Mouse (Mus musculus): ENCODE results near the gene Ctnna3. TPM values are rescaled to one million over a fixed set of nuclear protein-coding genes. Genes with fewer than 3 reads are reported as not detected.

Gene Ctnna3
- total and polyA plus RNA-seq, 2 experiments: 0.09 TPM; not detected in 1

DNA sequence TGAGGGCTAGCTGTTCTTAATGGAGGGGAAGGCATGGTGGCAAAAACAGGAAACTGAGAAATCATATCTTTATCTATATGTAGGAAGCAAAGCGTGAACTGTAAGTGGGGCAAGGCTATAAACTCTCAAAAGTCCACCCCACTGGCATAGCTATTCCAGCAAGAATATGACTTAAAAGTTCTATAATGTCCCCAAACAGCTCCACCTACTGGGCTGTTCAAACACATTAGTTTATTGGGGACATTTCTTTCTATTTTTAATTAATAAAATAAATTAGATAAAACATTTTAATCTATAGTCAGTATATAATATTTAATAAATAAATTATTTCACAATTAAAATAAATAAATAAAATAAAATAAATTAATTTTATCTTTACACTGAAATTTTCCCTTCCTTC, 845.2 kb downstream of the Ctnna3 start:
- Histone ChIP-seq H3K4me1 (ENCODE audit: control insufficient read depth, insufficient read depth, low read length) (no peaks in the 10 kb centered on the region), H3K27me3 (ENCODE audit: control insufficient read depth, insufficient read depth, low read length) (no peaks in the 10 kb centered on the region), H3K79me2 (ENCODE audit: control insufficient read depth, insufficient read depth, low read length) (no peaks in the 10 kb centered on the region), H3K9ac (ENCODE audit: low read depth, low read length) (no peak overlapping the region), H3K4me3 (ENCODE audit: insufficient read depth, low read depth, low read length) (no peak overlapping the region), H3K36me3 (ENCODE audit: control insufficient read depth, insufficient read depth, low read length) (no peaks in the 10 kb centered on the region), H3K27ac (replicated peaks; ENCODE audit: insufficient read depth, low read depth, low read length) (no peak overlapping the region)
- 52% methylated on average over 1 of the region's 1 CpGs for WGBS
- TF ChIP-seq POLR2A (IDR thresholded peaks at IDR 0.05; ENCODE audit: extremely low read depth, insufficient read depth, low read length): no peak
- DNase-seq (ENCODE audit: extremely low read depth, low read depth, low spot score): peak; percentile 6

DNA sequence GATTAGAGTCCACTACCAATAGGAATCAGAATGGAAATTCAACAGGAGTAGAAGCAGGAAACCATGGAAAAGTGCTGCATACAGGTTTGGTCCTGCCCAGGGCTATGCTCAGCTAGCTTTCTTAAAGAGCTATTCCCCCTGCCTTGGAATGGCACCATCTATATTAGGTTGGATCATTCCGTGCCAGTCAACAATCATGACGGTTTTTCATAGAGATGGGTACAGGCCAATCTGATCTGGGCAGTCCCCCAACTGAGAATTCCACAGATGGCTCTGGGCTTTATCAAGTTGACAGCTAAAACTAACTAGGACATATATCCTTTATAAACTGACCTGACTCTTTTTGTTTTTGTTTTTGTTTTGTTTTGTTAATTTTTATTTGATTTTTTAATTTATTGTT, 848.9 kb downstream of the Ctnna3 start:
- WGBS: 83% methylated on average over 2 of the region's 2 CpGs
- Histone ChIP-seq H3K4me1 (ENCODE audit: control insufficient read depth, insufficient read depth, low read length) (no peaks in the 10 kb centered on the region), H3K9ac (ENCODE audit: low read depth, low read length) (no peak overlapping the region), H3K27me3 (ENCODE audit: control insufficient read depth, insufficient read depth, low read length) (no peaks in the 10 kb centered on the region), H3K36me3 (ENCODE audit: control insufficient read depth, insufficient read depth, low read length) (no peaks in the 10 kb centered on the region), H3K27ac (replicated peaks; ENCODE audit: insufficient read depth, low read depth, low read length) (no peak overlapping the region), H3K4me3 (ENCODE audit: insufficient read depth, low read depth, low read length) (no peak overlapping the region), H3K79me2 (ENCODE audit: control insufficient read depth, insufficient read depth, low read length) (no peaks in the 10 kb centered on the region)
- TF ChIP-seq CTCF (IDR thresholded peaks at IDR 0.05; ENCODE audit: low read depth, low read length) (no peak), POLR2A (IDR thresholded peaks at IDR 0.05; ENCODE audit: extremely low read depth, insufficient read depth, low read length) (no peak)
- DNase-seq (ENCODE audit: extremely low read depth, low read depth, low spot score): no peak

DNA sequence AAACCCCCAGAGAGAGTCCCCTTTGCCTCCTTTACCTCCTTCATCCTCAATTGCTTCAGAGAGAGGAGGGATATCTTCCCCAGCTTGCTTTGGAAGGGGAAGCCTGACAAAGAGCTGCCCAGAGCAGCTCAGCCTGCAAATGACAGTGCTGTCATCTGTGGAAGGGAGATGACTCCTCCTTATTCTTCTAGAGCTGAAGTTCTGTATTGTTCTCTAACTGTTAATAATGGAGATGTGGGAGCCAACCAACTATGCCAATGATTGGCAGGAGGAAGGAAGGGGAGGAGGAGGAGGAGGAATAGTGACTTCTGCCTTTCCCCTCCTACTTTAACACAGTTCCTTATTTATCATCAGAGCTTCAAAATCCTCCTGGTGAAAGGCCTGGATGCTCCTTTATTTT, 875.9 kb downstream of the Ctnna3 start:
- H3K9ac ChIP-seq (ENCODE audit: low read depth, low read length): no peak overlapping the region
- TF ChIP-seq POLR2A (IDR thresholded peaks at IDR 0.05; ENCODE audit: extremely low read depth, insufficient read depth, low read length) (no peak), CTCF (IDR thresholded peaks at IDR 0.05; ENCODE audit: low read depth, low read length) (no peak)
- DNase-seq (ENCODE audit: extremely low read depth, low read depth, low spot score): no peak
- H3K79me2 ChIP-seq (ENCODE audit: control insufficient read depth, insufficient read depth, low read length): no peaks in the 10 kb centered on the region
- H3K36me3 ChIP-seq (ENCODE audit: control insufficient read depth, insufficient read depth, low read length): no peaks in the 10 kb centered on the region
- no peak overlapping the region for H3K27ac ChIP-seq (replicated peaks; ENCODE audit: insufficient read depth, low read depth, low read length)
- H3K4me3 ChIP-seq (ENCODE audit: insufficient read depth, low read depth, low read length): no peak overlapping the region
- no peaks in the 10 kb centered on the region for H3K4me1 ChIP-seq (ENCODE audit: control insufficient read depth, insufficient read depth, low read length)
- H3K27me3 ChIP-seq (ENCODE audit: control insufficient read depth, insufficient read depth, low read length): no peaks in the 10 kb centered on the region

DNA sequence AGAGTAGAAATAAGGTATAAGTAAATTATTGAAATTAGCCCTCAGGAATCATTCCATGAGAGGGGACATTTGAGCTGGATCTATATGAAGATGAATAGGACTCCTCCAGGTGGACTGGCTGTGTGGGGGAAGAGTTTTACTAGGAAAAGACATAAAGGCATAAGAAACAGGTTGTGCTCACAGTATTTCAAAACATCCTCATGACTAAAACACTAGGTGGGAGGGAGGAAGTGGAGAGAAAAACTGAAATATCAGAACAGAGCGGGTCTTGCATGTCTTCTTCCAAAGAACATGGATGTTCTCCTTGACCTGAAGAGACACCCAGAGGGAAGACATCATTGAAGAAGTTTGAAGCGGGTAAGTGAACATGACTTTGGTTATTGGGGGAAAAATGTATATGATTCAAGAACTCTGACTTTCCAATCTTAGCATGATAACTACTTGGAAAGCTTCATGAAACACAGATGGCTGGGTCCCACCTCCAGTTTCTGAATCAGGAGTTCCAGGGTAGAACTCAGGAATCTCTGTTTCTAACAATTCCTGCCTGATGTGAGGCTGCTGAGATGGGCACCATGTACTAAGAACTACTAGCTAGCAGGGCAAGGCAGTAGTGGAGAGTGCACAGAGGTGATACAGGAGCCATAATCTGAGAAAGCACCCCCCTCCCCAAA, 881.9 kb downstream of the Ctnna3 start:
- DNase-seq (ENCODE audit: extremely low read depth, low read depth, low spot score): no peak
- Histone ChIP-seq H3K27ac (replicated peaks; ENCODE audit: insufficient read depth, low read depth, low read length) (no peak overlapping the region), H3K4me1 (ENCODE audit: control insufficient read depth, insufficient read depth, low read length) (no peaks in the 10 kb centered on the region), H3K27me3 (ENCODE audit: control insufficient read depth, insufficient read depth, low read length) (no peaks in the 10 kb centered on the region), H3K9ac (ENCODE audit: low read depth, low read length) (no peak overlapping the region), H3K36me3 (ENCODE audit: control insufficient read depth, insufficient read depth, low read length) (no peaks in the 10 kb centered on the region), H3K79me2 (ENCODE audit: control insufficient read depth, insufficient read depth, low read length) (no peaks in the 10 kb centered on the region), H3K4me3 (ENCODE audit: insufficient read depth, low read depth, low read length) (no peak overlapping the region)
- WGBS: 69% methylated on average over 2 of the region's 2 CpGs
- TF ChIP-seq CTCF (IDR thresholded peaks at IDR 0.05; ENCODE audit: low read depth, low read length) (no peak), POLR2A (IDR thresholded peaks at IDR 0.05; ENCODE audit: extremely low read depth, insufficient read depth, low read length) (no peak)

DNA sequence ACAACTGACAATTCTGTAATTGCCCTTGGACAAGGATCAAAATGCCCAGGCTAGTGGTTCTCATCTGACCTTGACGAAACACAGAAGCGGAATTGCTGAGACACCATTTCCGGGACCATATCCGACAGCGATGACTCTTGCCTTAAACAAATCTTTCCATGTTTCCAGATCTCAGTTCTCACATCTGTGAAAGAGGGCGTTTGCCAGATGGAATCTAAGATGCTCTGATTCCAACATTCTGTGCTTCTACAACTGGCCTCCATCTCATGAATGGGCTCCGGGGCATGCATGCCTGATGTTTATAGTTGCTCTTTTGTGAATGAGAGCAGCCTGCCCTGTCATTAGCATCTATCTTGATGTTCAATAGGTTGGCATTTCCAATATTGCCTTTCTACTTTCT, 890.4 kb downstream of the Ctnna3 start:
- no peak for DNase-seq (ENCODE audit: extremely low read depth, low read depth, low spot score)
- Histone ChIP-seq H3K79me2 (ENCODE audit: control insufficient read depth, insufficient read depth, low read length) (no peaks in the 10 kb centered on the region), H3K27ac (replicated peaks; ENCODE audit: insufficient read depth, low read depth, low read length) (no peak overlapping the region), H3K4me1 (ENCODE audit: control insufficient read depth, insufficient read depth, low read length) (no peaks in the 10 kb centered on the region), H3K4me3 (ENCODE audit: insufficient read depth, low read depth, low read length) (no peak overlapping the region), H3K27me3 (ENCODE audit: control insufficient read depth, insufficient read depth, low read length) (no peaks in the 10 kb centered on the region), H3K36me3 (ENCODE audit: control insufficient read depth, insufficient read depth, low read length) (no peaks in the 10 kb centered on the region), H3K9ac (ENCODE audit: low read depth, low read length) (no peak overlapping the region)
- TF ChIP-seq CTCF (IDR thresholded peaks at IDR 0.05; ENCODE audit: low read depth, low read length) (no peak), POLR2A (IDR thresholded peaks at IDR 0.05; ENCODE audit: extremely low read depth, insufficient read depth, low read length) (no peak)
- whole genome bisulfite sequencing: 84% methylated on average over 7 of the region's 7 CpGs

DNA sequence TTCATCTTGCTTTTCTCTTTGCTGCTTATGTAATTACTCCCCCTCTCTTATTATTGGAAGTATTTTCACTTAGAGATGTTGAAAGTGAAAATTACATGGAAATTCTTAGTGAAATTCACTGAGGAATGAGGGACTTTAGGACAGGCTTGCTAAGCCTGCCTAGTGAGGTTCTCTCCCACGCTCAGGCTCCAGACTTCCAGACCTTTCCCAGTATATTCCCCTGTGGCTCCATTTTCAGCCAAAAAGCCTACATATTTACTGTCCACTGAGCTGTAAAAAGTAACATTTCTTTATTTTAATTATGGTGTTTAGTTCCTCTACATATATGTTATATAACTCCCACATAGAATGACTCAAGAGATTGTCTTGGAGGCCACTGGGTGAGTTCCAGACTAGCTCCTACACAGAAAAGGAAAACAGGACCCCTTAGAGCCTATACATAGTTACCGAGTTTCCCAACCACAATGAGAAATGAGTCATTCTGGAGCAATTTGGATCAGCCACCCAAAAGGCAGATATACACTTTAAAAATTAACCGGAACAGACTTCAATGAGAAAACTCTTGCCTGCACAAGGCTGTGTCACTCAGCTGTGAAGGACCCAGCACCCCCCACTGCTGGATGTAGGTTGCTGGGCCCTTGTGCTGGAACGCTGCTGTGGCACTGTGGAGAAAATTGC, 912.9 kb downstream of the Ctnna3 start:
- H3K9ac ChIP-seq (ENCODE audit: low read depth, low read length): no peak overlapping the region
- no peaks in the 10 kb centered on the region for H3K79me2 ChIP-seq (ENCODE audit: control insufficient read depth, insufficient read depth, low read length)
- no peak overlapping the region for H3K4me3 ChIP-seq (ENCODE audit: insufficient read depth, low read depth, low read length)
- TF ChIP-seq CTCF (IDR thresholded peaks at IDR 0.05; ENCODE audit: low read depth, low read length) (no peak), POLR2A (IDR thresholded peaks at IDR 0.05; ENCODE audit: extremely low read depth, insufficient read depth, low read length) (no peak)
- H3K27me3 ChIP-seq (ENCODE audit: control insufficient read depth, insufficient read depth, low read length): no peaks in the 10 kb centered on the region
- H3K4me1 ChIP-seq (ENCODE audit: control insufficient read depth, insufficient read depth, low read length): no peaks in the 10 kb centered on the region
- H3K36me3 ChIP-seq (ENCODE audit: control insufficient read depth, insufficient read depth, low read length): no peaks in the 10 kb centered on the region
- DNase-seq (ENCODE audit: extremely low read depth, low read depth, low spot score): no peak
- no peak overlapping the region for H3K27ac ChIP-seq (replicated peaks; ENCODE audit: insufficient read depth, low read depth, low read length)
- WGBS: 77% methylated on average over 4 of the region's 4 CpGs
